9 mouse cellular contexts compared by ENCODE assay signal in the genomic region with DNA sequence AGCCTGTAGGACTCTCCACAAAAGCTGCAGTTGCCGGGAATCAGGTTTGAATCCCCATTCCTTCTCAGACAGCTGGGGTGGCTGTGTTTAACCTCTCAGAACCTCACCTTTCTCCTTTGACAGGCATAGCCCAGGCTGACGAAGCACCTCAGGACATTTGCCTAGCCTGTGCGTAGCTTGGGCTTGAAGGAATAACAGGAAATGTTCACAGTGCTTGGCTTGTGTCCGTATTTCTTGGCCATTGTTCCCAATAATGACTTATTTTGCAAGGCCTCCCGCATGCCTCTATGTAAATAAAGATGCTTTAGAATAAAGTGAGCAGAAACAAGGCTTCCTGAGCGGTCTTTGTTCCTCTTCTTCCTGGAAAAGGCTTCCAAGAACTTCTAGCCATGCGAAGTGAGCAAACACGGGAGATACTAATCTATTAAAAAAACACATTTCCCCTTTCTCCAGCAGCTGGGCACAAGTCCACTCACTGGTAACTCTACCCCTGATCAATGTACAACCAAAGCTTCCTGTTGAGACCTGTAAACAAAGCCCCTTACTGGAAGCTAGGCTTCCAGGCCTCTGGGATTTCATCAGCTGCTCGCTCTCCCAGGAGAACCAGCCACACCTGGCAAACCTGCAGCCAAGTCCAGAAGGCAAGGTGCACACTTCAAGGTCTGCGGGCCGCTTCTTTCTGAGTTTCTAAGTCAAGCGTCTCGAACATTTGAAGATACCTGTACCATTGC. TPM values are rescaled to one million over a fixed set of nuclear protein-coding genes. Genes with fewer than 3 reads are reported as not detected.
A peak's percentile ranks its signal among the peaks of the same experiment; 100 is the strongest.
DNase-seq lines count a peak whose midpoint lies in the region; ATAC-seq and TF ChIP-seq lines count a peak whose summit lies in the region.
"Had no signal": no experiment of that assay in that cellular context is flagged by ENCODE, and none has a peak within 500 bp of the region (broad histone marks: within the 10 kb centered on the region; RNA-seq: fewer than 3 reads in every experiment).

No protein-coding gene starts in this region.

- H3K9me3 ChIP-seq in ES-Bruce4 (replicated peaks; ENCODE audit: control insufficient read depth, insufficient read depth, low read length, poor library complexity, severe bottlenecking): peaks cover 4% of the 10 kb centered on the region; the same call in 1 of the 2 replicates
- no peaks in the 10 kb centered on the region for H3K9me3 ChIP-seq in liver, embryonic 13.5 days (replicated peaks)
- no peaks in the 10 kb centered on the region for H3K9me3 ChIP-seq in hindbrain, embryonic 11.5 days (ENCODE audit: control insufficient read depth, low read length)

- peak; percentile 41 for ATAC-seq in liver, embryonic 13.5 days (ENCODE audit: low read depth)
- no peak for ATAC-seq in hindbrain, embryonic 11.5 days (ENCODE audit: low FRiP score)

- peak; percentile 43 for DNase-seq in A20 (ENCODE audit: low read depth, low spot score)
- peak; percentile 51 for DNase-seq in kidney, adult 18-20 months
- no peak for DNase-seq in liver, embryonic 13.5 days
- DNase-seq in right cerebral cortex, postnatal 36 days (ENCODE audit: low spot score in 2 of 2): no peak
- DNase-seq in gastrocnemius, postnatal 36 days: no peak
- no peak for DNase-seq in hindbrain, embryonic 11.5 days (ENCODE audit: low spot score)
- DNase-seq: right cerebral cortex, postnatal 14 days had no signal

- H3K4me3 ChIP-seq in ES-Bruce4 (ENCODE audit: low read depth, low read length): no peak overlapping the region; the same call in 1 of the 2 replicates
- no peak overlapping the region for H3K4me3 ChIP-seq in liver, embryonic 13.5 days (replicated peaks)
- H3K4me3 ChIP-seq in hindbrain, embryonic 11.5 days (ENCODE audit: low read depth, low read length): no peak overlapping the region
- H3K4me3 ChIP-seq: erythroblast, embryonic 14.5 days had no signal

- H3K4me2 ChIP-seq in liver, embryonic 13.5 days: peak overlapping the region; percentile 31
- no peak overlapping the region for H3K4me2 ChIP-seq in hindbrain, embryonic 11.5 days (replicated peaks; ENCODE audit: low read depth, low read length)

- no peaks in the 10 kb centered on the region for H3K27me3 ChIP-seq in ES-Bruce4 (ENCODE audit: control insufficient read depth, insufficient read depth, low read length, poor library complexity, severe bottlenecking)
- no peaks in the 10 kb centered on the region for H3K27me3 ChIP-seq in liver, embryonic 13.5 days
- H3K27me3 ChIP-seq in hindbrain, embryonic 11.5 days (ENCODE audit: control insufficient read depth, insufficient read depth, low read length): no peaks in the 10 kb centered on the region

- TF ChIP-seq EP300 in ES-Bruce4 (IDR thresholded peaks at IDR 0.05; ENCODE audit: insufficient read depth, low read depth, low read length): peak; percentile 85

- WGBS in liver, embryonic 13.5 days (ENCODE audit: insufficient replicate concordance): 52% methylated on average over 13 of the region's 13 CpGs
- 81% methylated on average over 13 of the region's 13 CpGs for WGBS in hindbrain, embryonic 11.5 days

- no peaks in the 10 kb centered on the region for H3K36me3 ChIP-seq in ES-Bruce4 (ENCODE audit: control insufficient read depth, insufficient read depth, low read length, poor library complexity, severe bottlenecking)
- no peaks in the 10 kb centered on the region for H3K36me3 ChIP-seq in liver, embryonic 13.5 days
- H3K36me3 ChIP-seq in hindbrain, embryonic 11.5 days (ENCODE audit: control insufficient read depth, insufficient read depth, low read length): no peaks in the 10 kb centered on the region

- H3K27ac ChIP-seq in ES-Bruce4 (ENCODE audit: insufficient read depth, low read length): peak overlapping the region; percentile 78
- peak overlapping the region; percentile 77 for H3K27ac ChIP-seq in liver, embryonic 13.5 days
- no peak overlapping the region for H3K27ac ChIP-seq in hindbrain, embryonic 11.5 days (ENCODE audit: low read depth, low read length)

- intact Hi-C loops in gastrocnemius, postnatal 36 days (cut with DNase I): no loop called here

- no peak for TF ChIP-seq CTCF in ES-Bruce4 (IDR thresholded peaks at IDR 0.05; ENCODE audit: low read depth, low read length)

- no peak for TF ChIP-seq POLR2A in ES-Bruce4 (IDR thresholded peaks at IDR 0.05; ENCODE audit: insufficient read depth, low read length)

- peaks cover 5% of the 10 kb centered on the region for H3K4me1 ChIP-seq in ES-Bruce4 (ENCODE audit: control insufficient read depth, insufficient read depth, low read length)
- peaks cover 31% of the 10 kb centered on the region for H3K4me1 ChIP-seq in liver, embryonic 13.5 days (replicated peaks)
- no peaks in the 10 kb centered on the region for H3K4me1 ChIP-seq in hindbrain, embryonic 11.5 days (replicated peaks; ENCODE audit: control insufficient read depth, insufficient read depth, low read length)

- H3K9ac ChIP-seq in ES-Bruce4 (ENCODE audit: low read depth, poor library complexity, severe bottlenecking): peak overlapping the region; percentile 9; the same call in 1 of the 2 replicates
- no peak overlapping the region for H3K9ac ChIP-seq in liver, embryonic 13.5 days
- H3K9ac ChIP-seq in hindbrain, embryonic 11.5 days (ENCODE audit: low read depth, low read length): no peak overlapping the region

RNA-seq across cellular contexts. Expression of gene Xbp1, which starts 21.4 kb away (rescaled TPM):
- polyA plus RNA-seq in ES-Bruce4 (2011; ENCODE audit: insufficient read depth, insufficient read length, low read depth, missing spikeins): 44.0 and 46.7 TPM in 2 replicates
- 82.1 and 95.7 TPM in 2 replicates for polyA plus RNA-seq in liver, embryonic 13.5 days (2015; fragmentation: Nextera tagmentation; extraction: Ambion mirVana)
- 10 to 100 TPM; 49.4 to 66.7 TPM for total RNA-seq in gastrocnemius, postnatal 36 days (2021)
- 144 and 158 TPM in 2 replicates for polyA plus RNA-seq in hindbrain, embryonic 11.5 days (2014; fragmentation: Nextera tagmentation; extraction: Ambion mirVana)

RNA-seq across cellular contexts. Expression of gene Ccdc117, which starts 42.9 kb away (rescaled TPM):
- polyA plus RNA-seq in ES-Bruce4 (2011; ENCODE audit: insufficient read depth, insufficient read length, low read depth, missing spikeins): 45.4 and 52.0 TPM in 2 replicates
- 8.6 and 11.4 TPM in 2 replicates for polyA plus RNA-seq in liver, embryonic 13.5 days (2015; fragmentation: Nextera tagmentation; extraction: Ambion mirVana)
- total RNA-seq in gastrocnemius, postnatal 36 days (2021): 10 to 100 TPM; 15.6 to 15.9 TPM
- 21.3 and 26.6 TPM in 2 replicates for polyA plus RNA-seq in hindbrain, embryonic 11.5 days (2014; fragmentation: Nextera tagmentation; extraction: Ambion mirVana)

RNA-seq across cellular contexts. Expression of gene Znrf3, which starts 54.4 kb away (rescaled TPM):
- polyA plus RNA-seq in ES-Bruce4 (2011; ENCODE audit: insufficient read depth, insufficient read length, low read depth, missing spikeins): 13.5 and 15.8 TPM in 2 replicates
- polyA plus RNA-seq in liver, embryonic 13.5 days (2015; fragmentation: Nextera tagmentation; extraction: Ambion mirVana): 4.1 and 4.6 TPM in 2 replicates
- 1 to 10 TPM; 4.3 to 6.9 TPM for total RNA-seq in gastrocnemius, postnatal 36 days (2021)
- 10.6 and 11.5 TPM in 2 replicates for polyA plus RNA-seq in hindbrain, embryonic 11.5 days (2014; fragmentation: Nextera tagmentation; extraction: Ambion mirVana)

Comparison
In these comparisons a context has a peak if more than half of its experiments do, and no peak if none do; other contexts are left out.
1. DNase-seq: peak in A20 (single experiment) and kidney, adult 18-20 months (single experiment); none in liver, embryonic 13.5 days (single experiment), right cerebral cortex, postnatal 36 days (0 of 2), gastrocnemius, postnatal 36 days (0 of 2) and hindbrain, embryonic 11.5 days (single experiment).